Mouse (Mus musculus) spleen, adult 2 months (tissue): Measurements from ENCODE around the gene Arhgap45.

Source experiments
- CTCF ChIP-seq: fragments of 200-500 bp; IDR thresholded peaks from 2 replicates; pipeline ENCODE4 v1.5.1; 2011; ENCODE audit warnings: mild to moderate bottlenecking, inconsistent platforms; ENCODE audit not compliant: insufficient read depth, insufficient read length, insufficient replicate concordance; ENCODE audit errors: extremely low read depth
- POLR2A ChIP-seq: fragments of 200-500 bp; IDR thresholded peaks from 2 replicates; pipeline ENCODE4 v1.6.1; 2011; ENCODE audit warnings: low read depth, low read length, inconsistent platforms

- TF ChIP-seq CTCF, result no peak
- TF ChIP-seq POLR2A, result peak; percentile 48
Observed at GRCm38 (mm10) chr10:80039559-80039979, 23.1 kb downstream of the Arhgap45 start, which contains the start of gene Polr2e.
